Mouse (Mus musculus) natural killer cell, adult 2 months (primary cell): ENCODE measurements around the gene Ppip5k1.
A peak's percentile ranks its signal among the peaks of the same experiment; 100 is the strongest.
"Not testable (repeated sequence)": the region's sequence is repeated elsewhere in the genome, so short reads cannot be mapped to it uniquely, and the experiment has no call there.

Source experiments
- DNase-seq, 2 experiments: peaks; one replicate each; pipeline ENCODE4 v3.0.0; 2022; ENCODE audit warnings: low spot score in 2 of 2

Ppip5k1 gene

DNA sequence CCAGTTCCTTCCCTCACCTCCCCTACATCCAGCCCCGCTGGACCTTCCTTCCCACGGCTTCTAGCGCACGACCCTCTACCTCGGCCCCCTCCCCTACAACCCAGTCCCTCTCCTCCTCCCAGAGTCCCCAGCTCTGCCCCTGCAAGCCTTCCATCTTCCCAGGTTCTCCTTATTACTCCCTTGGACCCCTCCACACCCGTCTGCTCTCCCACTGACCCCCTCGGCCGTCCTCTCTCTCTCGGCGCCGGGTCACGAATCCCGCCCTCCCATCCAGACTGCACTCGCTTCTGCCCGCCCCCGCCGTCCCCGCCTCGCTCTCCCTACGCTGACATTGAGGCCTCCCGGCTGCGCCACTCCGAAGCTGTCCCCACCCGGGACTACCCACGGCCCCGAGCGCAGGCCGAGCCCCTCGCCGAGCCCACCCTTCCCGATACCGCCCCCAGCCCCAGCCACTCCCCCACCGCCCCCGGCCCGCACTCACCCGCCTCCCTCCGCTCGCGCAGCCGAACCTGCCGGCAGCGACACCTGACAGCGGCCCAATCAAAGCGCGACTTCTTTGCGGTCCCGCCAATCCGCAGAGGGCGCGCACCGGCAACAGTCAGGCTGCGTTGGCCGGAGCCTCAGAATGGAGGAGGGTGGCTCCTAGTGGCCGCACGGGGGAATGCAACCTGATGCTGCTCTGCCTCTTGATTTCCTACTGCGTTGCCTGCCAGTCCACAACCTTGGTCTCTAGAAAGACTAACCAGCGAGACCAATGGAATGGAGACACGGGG lies at the start of gene Ppip5k1:
Ppip5k1 (minus strand) TSS at position 577 of the 773 bp plus-strand sequence.
- peak; percentile 91 to 94 for DNase-seq

- DNase-seq, result no peak
These were observed 48.1 kb upstream of the Ppip5k1 start for GRCm38 (mm10) chr2:121403296-121403695.

GRCm38 (mm10) chr2:121396624-121397023 lies 41.4 kb upstream of the Ppip5k1 start:
- DNase-seq, result peak; percentile 56 to 72

DNA sequence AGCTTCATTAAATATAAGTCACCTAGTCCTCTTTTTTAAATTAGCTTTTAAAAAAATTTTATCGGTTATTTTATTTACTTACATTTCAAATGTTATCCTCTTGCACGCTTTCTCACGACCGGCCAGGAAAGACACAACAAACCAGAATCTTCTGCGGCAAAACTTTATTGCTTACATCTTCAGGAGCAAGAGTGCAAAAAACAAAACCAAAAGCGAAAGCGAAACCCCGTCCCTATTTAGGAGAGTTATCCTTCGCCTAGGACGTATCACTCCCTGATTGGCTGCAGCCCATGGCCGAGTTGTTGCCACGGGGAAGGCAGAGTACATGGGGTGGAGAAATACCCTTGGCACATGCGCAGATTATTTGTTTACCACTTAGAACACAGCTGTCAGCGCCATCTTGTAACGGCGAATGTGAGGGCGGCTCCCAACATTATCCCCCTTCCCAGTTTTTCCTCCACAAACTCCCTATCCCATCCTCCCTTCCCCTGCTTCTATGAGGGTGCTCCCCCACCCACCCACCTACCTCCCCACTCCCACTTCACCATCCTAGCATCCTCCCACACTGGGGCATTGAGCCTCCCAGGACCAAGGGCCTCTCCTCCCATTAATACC lies 31.9 kb upstream of the Ppip5k1 start, which contains the start of gene Strc:
Strc (minus strand) TSS at position 208 of the 615 bp plus-strand sequence.
- not testable (repeated sequence) for DNase-seq

- no peak for DNase-seq
These were observed 19.6 kb upstream of the Ppip5k1 start for GRCm38 (mm10) chr2:121374766-121375165.

DNA sequence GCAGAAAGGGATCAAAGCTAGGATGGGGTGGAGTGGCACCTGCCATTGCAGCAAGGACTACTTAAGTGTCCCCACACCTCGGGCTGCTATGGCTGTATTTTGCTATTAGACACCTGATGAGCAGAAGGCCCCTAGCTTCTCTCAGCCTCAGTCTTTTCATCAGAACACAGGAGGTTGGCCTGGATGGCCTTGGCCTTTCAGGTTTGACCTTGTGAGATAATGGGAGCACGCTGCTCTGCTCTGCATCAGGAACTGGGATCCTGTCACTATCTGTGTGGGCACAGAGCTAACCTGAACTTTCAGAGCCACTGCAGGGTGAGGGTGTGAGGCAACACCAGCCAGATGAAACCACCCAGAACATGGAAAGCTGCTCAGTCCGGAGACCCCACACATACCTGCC lies 17.1 kb upstream of the Ppip5k1 start:
- DNase-seq, result no peak

GRCm38 (mm10) chr2:121370921-121371320 lies 15.7 kb upstream of the Ppip5k1 start:
- DNase-seq, result no peak

DNA sequence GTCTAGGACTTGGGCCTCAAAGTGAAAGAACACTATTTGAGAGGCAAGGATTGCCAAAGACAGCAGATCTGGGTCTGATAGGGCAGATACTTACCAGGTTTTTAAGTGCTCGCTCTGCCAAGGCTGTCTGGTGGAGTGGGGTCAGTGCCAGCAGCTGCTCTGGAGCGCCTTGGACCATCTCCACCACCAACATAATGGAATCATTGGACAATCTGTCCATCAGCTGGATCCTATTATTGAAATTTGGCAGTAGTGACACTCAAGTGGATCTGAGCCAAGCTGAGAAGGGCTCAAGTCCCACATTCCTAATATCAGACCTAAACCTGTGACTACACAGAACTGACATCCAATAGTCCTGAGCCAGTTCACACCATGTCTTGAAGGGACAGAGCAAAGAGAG lies 13.6 kb upstream of the Ppip5k1 start:
- DNase-seq, result no peak

GRCm38 (mm10) chr2:121363656-121364055 lies 8.5 kb upstream of the Ppip5k1 start:
- DNase-seq, result no peak

DNA sequence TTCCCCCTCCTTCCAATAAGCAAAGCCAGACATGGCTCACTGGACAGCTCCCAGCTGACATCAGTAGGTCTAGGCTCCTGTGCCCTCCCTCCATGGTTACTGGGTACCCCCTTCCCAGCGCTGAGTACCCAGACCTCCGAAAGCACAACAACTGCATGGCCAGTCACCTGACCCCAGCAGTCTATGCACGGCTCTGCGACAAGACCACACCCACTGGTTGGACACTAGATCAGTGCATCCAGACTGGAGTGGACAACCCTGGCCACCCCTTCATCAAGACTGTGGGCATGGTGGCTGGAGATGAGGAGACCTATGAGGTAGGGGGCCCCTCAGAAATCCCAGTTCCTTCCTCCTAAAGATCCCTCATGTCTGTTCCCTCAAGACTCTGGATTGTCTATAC lies 4.3 kb upstream of the Ppip5k1 start:
- DNase-seq, result no peak

- DNase-seq, result peak in 1 of 2 experiments; percentile 39
These were observed 3.2 kb upstream of the Ppip5k1 start for GRCm38 (mm10) chr2:121358381-121358780.

DNA sequence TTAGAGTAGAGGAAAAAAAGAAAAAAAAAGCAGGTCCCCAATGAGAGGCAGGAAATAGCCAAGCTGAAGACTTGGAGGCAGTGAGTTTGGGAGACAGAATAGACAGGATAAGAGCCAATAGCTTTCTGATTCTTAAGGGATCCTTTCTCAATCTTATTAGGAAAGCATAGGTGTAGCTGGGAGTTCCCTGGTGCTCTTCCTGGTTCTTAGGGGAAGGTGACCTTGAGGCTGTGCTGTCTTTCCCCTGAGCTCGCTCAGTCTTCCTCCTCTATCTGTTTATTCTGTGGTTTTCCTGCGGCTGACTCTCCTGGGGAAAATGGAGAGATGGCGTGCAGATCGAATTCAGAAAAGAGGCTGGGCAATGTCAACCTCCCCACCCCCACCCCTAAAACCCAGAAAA lies 2.8 kb upstream of the Ppip5k1 start:
- DNase-seq, result no peak

GRCm38 (mm10) chr2:121357494-121357893 lies 2.3 kb upstream of the Ppip5k1 start, which contains the start of gene Ckmt1:
Ckmt1 (plus strand) TSS chr2:121357714.
- no peak for DNase-seq

DNA sequence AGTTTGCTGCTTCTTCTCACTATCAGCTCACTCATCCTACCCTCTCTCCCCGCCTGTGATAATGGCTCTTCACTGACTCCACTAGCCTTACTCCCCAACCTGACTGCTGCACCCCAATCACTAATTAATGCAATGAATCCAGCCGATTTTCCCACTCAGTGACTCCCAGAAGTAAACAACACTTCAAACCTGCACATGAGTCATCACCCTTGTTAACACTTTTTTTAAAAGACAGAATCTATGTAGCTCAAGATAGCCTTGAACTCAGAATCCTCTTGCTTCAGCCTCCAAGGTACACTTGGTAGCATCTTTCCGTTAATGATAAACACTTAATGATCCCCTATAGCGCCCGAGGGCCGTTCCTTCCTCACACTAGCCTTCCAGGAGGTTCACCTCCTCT lies 818 bp downstream of the Ppip5k1 start:
- DNase-seq, result no peak

DNA sequence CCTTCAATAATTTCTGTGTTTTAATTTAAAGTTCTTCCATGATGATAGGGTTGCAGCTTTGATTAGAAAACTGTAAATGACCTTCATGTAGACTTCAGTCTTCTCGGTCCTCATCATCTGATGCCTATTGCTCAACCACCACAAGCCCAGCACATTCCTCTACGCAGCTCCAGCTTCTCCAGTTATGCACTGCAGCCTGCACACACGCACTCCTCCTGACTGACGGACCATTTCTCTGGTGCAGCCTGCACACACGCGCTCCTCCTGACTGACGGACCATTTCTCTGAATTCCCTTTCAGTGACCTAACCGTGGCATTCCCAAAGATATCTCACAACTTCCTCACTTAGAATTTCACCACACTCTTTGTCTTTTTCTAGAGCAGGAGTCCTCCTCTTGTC lies 2.0 kb downstream of the Ppip5k1 start:
- no peak for DNase-seq

DNA sequence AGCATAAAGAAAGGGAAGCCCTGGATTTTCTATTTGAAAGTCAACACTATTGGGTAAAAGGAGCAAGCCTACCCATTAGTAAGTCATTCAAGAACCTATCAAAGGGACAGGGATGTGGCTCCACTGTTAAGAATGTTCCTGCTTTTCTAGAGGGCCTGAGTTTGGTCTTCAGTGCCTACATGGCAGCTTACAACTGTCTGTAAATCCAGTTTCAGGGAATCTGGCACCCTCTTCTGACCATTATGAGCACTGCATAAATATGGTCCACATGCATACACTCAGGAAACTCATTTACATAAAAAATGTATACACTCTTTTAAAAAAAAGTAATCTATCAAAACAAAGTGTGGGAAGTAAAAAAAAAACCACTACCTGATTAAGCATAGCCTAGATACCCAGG lies 16.1 kb downstream of the Ppip5k1 start:
- DNase-seq, result no peak

GRCm38 (mm10) chr2:121329492-121329891 lies 25.7 kb downstream of the Ppip5k1 start:
- DNase-seq, result no peak

DNA sequence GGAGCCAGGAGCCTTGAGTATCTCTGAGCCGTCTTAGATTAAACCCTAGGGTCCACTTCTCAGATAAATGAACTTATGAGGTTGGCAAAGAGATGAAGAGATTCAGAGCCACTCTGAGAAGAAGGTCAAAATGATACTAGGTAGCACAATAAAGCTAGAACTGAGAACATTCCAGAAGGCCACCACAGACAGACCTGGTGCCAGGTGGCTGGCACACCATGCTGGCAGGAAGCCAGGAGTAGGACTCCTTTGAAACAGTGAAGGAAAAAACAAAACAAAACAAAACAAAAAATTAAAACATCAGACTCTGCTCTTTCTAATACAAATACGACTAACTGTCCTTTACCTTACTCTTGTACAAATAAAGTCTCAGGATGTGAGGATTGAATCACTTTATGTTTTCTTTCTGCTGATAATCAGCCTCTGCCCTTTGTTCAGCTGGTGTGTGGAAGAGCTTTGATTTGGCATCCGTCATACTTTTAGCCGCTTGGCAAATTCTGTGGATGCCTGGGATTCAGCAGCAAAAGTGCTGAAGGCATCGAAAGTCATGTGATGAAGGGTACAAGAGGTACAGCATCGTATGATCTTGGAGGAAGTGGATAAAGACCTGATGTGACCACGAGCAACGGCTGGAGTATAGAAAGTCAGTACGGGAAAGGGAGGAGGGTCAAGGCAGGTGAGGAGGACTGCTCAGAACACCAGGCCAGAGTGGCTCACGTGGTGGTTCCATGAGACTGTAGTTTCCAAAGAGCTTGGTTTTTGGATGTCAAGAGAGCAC lies 31.3 kb downstream of the Ppip5k1 start:
- no peak for DNase-seq

GRCm38 (mm10) chr2:121323041-121323440 lies 32.2 kb downstream of the Ppip5k1 start:
- DNase-seq, result no peak

GRCm38 (mm10) chr2:121316278-121316677 lies 38.9 kb downstream of the Ppip5k1 start:
- no peak for DNase-seq

DNA sequence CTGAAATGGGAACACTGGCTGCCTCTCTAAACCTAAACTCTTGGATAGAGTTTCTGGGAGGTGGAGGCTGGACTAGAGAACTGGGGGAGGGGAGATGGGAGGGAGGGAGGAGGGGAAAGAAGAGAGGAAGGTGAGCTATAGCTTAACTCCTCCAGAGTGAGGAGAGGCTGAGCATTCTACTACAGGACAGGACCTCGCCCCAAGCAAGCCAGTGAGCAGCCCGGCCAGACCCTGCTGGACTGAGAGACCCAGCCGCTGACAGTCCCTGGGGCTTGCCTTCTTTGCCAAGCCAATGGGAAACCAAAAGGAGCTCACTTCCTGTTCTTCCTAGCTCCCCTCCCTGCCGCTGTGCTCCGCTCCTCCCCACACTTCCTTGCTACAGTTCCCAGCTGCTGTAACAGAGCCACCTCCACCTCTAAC lies 46.2 kb downstream of the Ppip5k1 start:
- DNase-seq, result no peak

GRCm38 (mm10) chr2:121300036-121300435 lies 55.2 kb downstream of the Ppip5k1 start:
- no peak for DNase-seq
